Mouse (Mus musculus) intestine, embryonic 15.5 days (tissue): ENCODE results near the gene Spint5. TPM values are rescaled to one million over a fixed set of nuclear protein-coding genes. Genes with fewer than 3 reads are reported as not detected.

Source experiments
- ATAC-seq: fragments of 200-750 bp; cut with Nextera tagmentation; 2 replicates; pipeline ENCODE4 v1.8.0; 2017; ENCODE audit warnings: moderate TSS enrichment, moderate library complexity
- H3K27ac ChIP-seq: fragments of 300-500 bp; sonication (generic); 2 replicates; pipeline ENCODE4 v1.5.1; 2015; ENCODE audit warnings: mild to moderate bottlenecking, inconsistent platforms
- H3K27me3 ChIP-seq: fragments of 300-500 bp; sonication (generic); replicated peaks from 2 replicates; pipeline ENCODE4 v1.6.1; 2015; ENCODE audit warnings: inconsistent platforms
- H3K36me3 ChIP-seq: fragments of 300-500 bp; sonication (generic); 2 replicates; pipeline ENCODE4 v1.6.1; 2015; ENCODE audit warnings: inconsistent platforms
- H3K4me1 ChIP-seq: fragments of 300-500 bp; sonication (generic); replicated peaks from 2 replicates; pipeline ENCODE4 v1.6.1; 2015; ENCODE audit warnings: inconsistent platforms
- H3K4me2 ChIP-seq: fragments of 300-500 bp; sonication (generic); replicated peaks from 2 replicates; pipeline ENCODE4 v1.6.1; 2015; ENCODE audit warnings: mild to moderate bottlenecking, inconsistent platforms
- H3K4me3 ChIP-seq: fragments of 300-500 bp; sonication (generic); replicated peaks from 2 replicates; pipeline ENCODE4 v1.5.1; 2015; ENCODE audit warnings: inconsistent platforms
- H3K9ac ChIP-seq: fragments of 300-500 bp; sonication (generic); 2 replicates; pipeline ENCODE4 v1.6.1; 2015; ENCODE audit warnings: inconsistent platforms
- H3K9me3 ChIP-seq: fragments of 300-500 bp; sonication (generic); 2 replicates; pipeline ENCODE4 v1.6.1; 2016; ENCODE audit warnings: inconsistent platforms
- WGBS: fragments of 180-500 bp; shearing (Covaris S2); methylation state at CpG from one replicate; pipeline ENCODE4 v1.1.7; 2015; 5-methylcytosine and 5-hydroxymethylcytosine counted together
- polyA plus RNA-seq: library from polyadenylated mRNA; unstranded; fragments of >200 nt; fragmentation: Nextera tagmentation; extraction: Ambion mirVana; gene quantifications from 2 replicates; pipeline ENCODE4 v1.2.1, GENCODE M21; 2015

Gene Spint5
- polyA plus RNA-seq = not detected in 2 replicates

DNA sequence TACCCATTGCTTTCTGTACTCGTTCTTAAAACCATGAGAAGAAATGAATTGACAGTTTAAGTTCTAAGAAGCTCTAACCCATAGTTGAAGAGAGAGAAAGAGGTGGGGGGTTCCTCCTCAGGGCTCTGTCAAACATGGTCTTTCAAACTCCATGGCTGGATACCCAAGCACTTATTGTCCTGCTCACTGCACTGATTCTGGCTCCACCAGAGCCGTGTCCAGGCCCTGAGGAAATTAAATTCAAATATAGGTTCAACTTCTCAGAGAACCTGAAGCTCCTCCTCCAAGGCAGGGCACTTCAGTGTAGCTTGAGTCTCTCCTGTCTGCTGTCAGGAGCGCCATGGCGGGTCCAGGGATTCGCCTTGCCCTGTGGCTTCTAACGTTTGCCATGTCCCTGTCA is at the start of gene Spint5:
Spint5 (plus strand) TSS at position 301 of the 400 bp plus-strand sequence.
- Histone ChIP-seq H3K9ac (no peak within 1 kb of the TSS), H3K27ac (no peak within 1 kb of the TSS), H3K4me3 (no peak within 1 kb of the TSS), H3K9me3 (no peaks in the 10 kb centered on the region), H3K27me3 (no peaks in the 10 kb centered on the region), H3K4me2 (no peak within 1 kb of the TSS), H3K36me3 (no peaks in the 10 kb centered on the region), H3K4me1 (no peaks in the 10 kb centered on the region)
- 77% methylated on average over 6 of the region's 6 CpGs for WGBS
- no peak for ATAC-seq

DNA sequence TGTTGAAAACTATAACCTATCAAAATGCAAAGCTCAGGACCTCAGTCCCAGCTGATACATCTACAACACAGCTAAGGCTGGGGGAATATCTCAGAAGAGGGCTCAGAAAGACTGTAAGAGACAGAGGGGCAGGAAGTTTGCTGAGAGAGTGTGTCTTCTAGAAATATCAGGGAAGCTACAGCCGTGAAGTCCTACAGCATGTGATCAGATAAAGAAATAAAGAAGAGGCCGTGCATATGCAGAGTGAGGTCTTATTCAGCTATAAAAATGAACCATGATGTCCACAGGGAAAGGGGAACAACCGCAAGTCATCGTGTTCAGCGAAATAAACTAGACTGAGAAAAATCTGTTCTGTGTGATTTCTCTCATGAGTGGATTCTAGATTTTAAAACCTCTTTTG is 44.8 kb upstream of the Spint5 start:
- no peak for ATAC-seq
- H3K9me3 ChIP-seq = 0 out of 2 replicates have a peak, but pooled peaks cover 2% of the 10 kb centered on the region
- no peak overlapping the region for H3K4me2 ChIP-seq
- H3K27ac ChIP-seq = no peak overlapping the region
- H3K27me3 ChIP-seq = no peaks in the 10 kb centered on the region
- H3K9ac ChIP-seq = no peak overlapping the region
- H3K4me3 ChIP-seq = no peak overlapping the region
- H3K4me1 ChIP-seq = no peaks in the 10 kb centered on the region
- 82% methylated on average over 5 of the region's 5 CpGs for WGBS
- no peaks in the 10 kb centered on the region for H3K36me3 ChIP-seq

DNA sequence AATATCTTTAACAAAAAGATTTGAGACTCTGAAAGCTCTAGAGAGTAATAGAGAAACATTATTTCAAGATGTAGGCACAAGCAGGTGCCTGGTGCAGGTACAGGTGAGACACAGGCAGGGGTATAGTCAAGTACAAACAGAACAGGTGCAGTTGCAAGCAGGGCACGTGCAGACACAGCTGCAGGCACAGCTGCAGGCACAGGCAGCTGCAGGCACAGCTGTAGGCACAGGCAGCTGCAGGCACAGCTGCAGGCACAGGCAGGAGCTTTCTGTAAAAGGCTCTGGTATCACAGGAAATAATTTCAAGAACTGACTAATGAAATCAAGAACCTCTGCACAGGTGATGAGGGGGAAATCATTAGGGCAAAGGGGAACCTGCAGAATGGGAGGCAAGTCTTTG is 44.2 kb upstream of the Spint5 start:
- H3K9ac ChIP-seq = no peak overlapping the region
- no peaks in the 10 kb centered on the region for H3K4me1 ChIP-seq
- no peaks in the 10 kb centered on the region for H3K27me3 ChIP-seq
- no peak overlapping the region for H3K27ac ChIP-seq
- no peak overlapping the region for H3K4me2 ChIP-seq
- ATAC-seq = no peak
- H3K9me3 ChIP-seq = 0 out of 2 replicates have a peak, but pooled peaks cover 2% of the 10 kb centered on the region
- H3K4me3 ChIP-seq = no peak overlapping the region
- no peaks in the 10 kb centered on the region for H3K36me3 ChIP-seq
- WGBS = 9% methylated on average over 1 of the region's 1 CpGs

DNA sequence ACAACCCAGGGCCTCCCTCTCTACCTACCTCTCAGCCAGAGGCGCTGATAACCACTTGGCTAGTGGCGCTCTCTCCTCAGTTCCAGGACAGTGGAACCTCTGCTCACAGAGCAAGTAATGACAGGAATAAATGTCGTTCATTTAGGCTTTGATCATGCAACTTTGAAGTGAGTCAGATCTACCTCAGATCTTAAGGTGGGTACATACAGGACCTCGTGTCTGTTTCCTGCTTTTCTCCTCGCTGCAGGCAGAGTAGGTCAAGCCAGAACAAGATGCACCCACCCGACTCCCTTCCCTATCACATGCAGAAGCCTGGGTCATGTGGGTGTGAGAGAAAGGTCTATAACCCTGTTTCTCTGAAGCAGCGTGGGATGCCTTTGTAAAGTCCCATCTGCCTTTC is 41.1 kb upstream of the Spint5 start, which contains the start of gene Wfdc11:
Wfdc11 (minus strand) TSS at position 101 of the 400 bp plus-strand sequence.
- Histone ChIP-seq H3K36me3 (no peaks in the 10 kb centered on the region), H3K27ac (no peak within 1 kb of the TSS), H3K9me3 (0 out of 2 replicates have a peak, but pooled peaks cover 2% of the 10 kb centered on the region), H3K9ac (no peak within 1 kb of the TSS), H3K4me2 (no peak within 1 kb of the TSS), H3K27me3 (no peaks in the 10 kb centered on the region), H3K4me1 (0 out of 2 replicates have a peak, but pooled peaks cover 4% of the 10 kb centered on the region), H3K4me3 (no peak within 1 kb of the TSS)
- 77% methylated on average over 7 of the region's 7 CpGs for WGBS
- ATAC-seq = no peak

DNA sequence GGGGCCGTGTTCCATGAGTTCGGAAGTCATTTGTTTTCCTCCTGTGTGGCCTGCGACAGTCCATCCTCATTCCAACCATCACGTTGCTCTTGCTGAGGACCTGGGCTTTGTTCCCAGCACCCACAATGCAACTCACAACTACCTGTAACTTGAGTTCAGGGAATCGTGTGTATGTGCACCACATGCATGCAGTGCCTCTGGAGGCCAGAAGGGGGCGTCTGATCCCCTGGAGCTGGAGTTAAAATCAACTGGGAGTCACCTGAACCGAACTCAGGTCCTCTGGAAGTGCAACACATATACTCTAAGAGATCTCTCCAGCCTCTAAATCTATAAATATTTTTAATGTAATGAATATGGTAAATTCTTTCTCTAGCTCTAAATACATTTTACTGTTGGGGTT is 39.0 kb upstream of the Spint5 start:
- no peaks in the 10 kb centered on the region for H3K27me3 ChIP-seq
- H3K9me3 ChIP-seq = 0 out of 2 replicates have a peak, but pooled peaks cover 2% of the 10 kb centered on the region
- H3K4me3 ChIP-seq = no peak overlapping the region
- WGBS = 78% methylated on average over 7 of the region's 7 CpGs
- H3K9ac ChIP-seq = no peak overlapping the region
- no peak for ATAC-seq
- no peak overlapping the region for H3K4me2 ChIP-seq
- H3K36me3 ChIP-seq = no peaks in the 10 kb centered on the region
- no peak overlapping the region for H3K27ac ChIP-seq
- peaks cover 9% of the 10 kb centered on the region for H3K4me1 ChIP-seq

DNA sequence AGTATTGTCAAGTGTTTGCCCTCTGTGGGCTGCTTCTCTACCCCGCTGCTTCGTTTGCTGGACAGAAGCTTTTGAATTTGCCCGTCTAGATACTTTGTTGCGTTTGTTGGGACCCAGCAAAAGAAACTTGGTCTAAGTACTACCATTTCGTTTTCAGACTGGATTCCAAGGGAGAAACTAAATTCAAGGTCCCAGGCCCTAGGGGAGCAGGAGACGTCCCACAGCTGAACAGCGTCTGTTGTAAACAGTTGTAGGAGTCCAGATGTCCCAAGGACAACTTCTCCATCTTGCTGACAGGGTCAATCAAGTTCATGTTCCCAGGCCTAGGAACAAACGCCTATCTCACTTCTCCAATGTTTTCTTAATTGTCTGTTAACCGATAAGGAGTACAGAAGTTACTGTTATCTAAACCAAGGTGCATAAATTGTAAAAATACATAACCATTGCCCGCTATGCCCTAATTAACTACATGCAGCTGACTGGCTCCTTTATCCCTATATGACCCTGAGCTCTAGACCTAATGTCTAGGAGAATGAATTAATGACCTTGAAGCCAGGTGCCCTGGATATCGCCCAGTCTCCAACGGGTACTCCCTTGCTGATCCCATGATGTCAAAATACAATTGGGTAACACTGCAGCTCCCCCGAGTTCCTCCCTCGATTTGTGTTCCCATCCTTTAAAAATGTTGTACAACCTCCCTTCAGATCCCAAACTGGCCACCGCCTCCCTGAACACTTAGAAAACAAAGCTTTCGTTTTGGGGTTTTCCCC is 38.0 kb upstream of the Spint5 start:
- no peak for ATAC-seq
- Histone ChIP-seq H3K9ac (no peak overlapping the region), H3K27me3 (no peaks in the 10 kb centered on the region), H3K4me2 (no peak overlapping the region), H3K9me3 (0 out of 2 replicates have a peak, but pooled peaks cover 2% of the 10 kb centered on the region), H3K27ac (no peak overlapping the region), H3K36me3 (no peaks in the 10 kb centered on the region), H3K4me3 (no peak overlapping the region), H3K4me1 (peaks cover 9% of the 10 kb centered on the region)
- 67% methylated on average over 16 of the region's 16 CpGs for WGBS

DNA sequence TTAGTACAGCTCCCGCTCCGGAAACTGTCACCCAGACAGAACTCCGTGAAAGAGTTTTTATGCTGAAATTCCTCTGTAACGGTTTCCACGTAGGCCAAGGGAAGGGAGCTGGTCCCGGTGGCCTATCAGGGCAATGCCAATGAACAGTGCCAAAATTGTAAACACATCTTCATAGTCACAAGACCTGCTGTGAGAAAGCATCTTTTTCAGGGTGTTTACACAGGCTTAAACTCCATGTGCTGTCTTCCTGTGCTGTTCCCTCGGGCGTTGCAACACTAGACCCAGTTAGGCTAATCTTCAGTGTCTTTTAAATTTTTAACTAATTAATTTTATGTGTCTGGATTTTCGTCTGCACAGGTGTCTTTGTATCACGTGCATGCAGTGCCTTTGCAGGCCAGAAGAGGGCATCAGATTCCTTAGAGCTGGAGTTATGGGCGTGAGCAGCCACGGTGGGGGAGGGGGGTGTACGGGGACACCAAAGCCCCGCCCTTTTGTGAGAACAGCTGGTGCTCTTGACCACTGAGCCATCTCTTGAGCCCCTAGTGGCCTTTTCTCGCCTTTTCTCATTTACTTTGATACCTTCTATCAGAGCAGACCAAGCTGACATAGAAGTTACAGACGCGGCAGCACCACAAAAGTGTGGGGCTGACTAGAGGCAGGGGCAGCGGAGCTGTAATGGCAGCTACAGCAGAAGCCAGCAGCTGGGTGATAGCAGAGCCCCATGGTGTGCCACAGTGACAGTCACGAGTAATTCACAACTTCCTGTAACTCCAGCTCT is 36.1 kb upstream of the Spint5 start:
- H3K9ac ChIP-seq = no peak overlapping the region
- peak; percentile 72 for ATAC-seq
- H3K4me2 ChIP-seq = peak overlapping the region; percentile 55
- peak overlapping the region; percentile 24 for H3K4me3 ChIP-seq
- no peaks in the 10 kb centered on the region for H3K9me3 ChIP-seq
- H3K27me3 ChIP-seq = no peaks in the 10 kb centered on the region
- H3K27ac ChIP-seq = peak overlapping the region; percentile 52
- WGBS = 22% methylated on average over 19 of the region's 19 CpGs
- H3K36me3 ChIP-seq = no peaks in the 10 kb centered on the region
- peaks cover 9% of the 10 kb centered on the region for H3K4me1 ChIP-seq

DNA sequence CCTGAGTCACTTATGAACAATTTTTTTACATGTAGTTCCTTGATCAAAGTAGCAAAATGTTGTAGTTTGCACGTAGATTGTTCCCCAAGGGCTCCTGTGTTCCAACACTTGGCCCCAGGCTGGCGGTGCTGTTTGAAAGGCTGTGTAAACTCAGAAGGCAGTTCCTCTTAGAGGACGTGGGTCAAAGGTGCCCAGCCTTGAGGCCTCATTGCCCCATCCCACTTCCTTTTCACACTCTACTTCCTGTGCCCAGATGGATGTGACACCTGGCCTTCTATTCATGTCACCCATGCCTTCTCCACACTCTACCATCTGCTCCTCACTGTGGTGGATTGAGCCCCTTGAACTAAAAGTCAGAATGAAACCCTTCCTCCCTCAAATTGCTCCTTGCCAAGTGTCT is 35.2 kb upstream of the Spint5 start:
- Histone ChIP-seq H3K36me3 (no peaks in the 10 kb centered on the region), H3K4me3 (no peak overlapping the region), H3K27ac (no peak overlapping the region), H3K9ac (no peak overlapping the region), H3K27me3 (no peaks in the 10 kb centered on the region), H3K9me3 (no peaks in the 10 kb centered on the region), H3K4me1 (peaks cover 9% of the 10 kb centered on the region), H3K4me2 (no peak overlapping the region)
- 27% methylated on average over 3 of the region's 3 CpGs for WGBS
- peak; percentile 76 for ATAC-seq

DNA sequence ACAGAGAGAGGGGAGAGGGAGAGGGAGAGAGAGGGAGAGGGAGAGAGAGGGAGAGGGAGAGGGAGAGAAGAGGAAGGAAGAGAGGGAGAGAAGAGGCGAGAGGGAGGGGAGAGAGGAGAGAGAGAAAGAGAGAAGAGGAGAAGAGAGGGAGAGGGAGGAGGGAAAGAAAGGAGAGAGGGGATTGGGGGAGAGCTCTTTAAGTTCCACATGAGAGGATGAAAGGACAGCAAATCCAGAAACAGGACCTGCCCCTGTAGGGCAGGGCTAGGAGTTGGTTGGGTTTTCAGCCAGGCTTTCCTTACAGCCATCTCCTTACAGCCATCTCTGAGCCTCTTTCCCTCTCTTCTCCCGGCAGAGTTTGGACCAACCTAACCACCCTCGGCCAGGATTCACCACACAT is 30.3 kb upstream of the Spint5 start, which contains the start of gene Wfdc13:
Wfdc13 (plus strand) TSS at position 301 of the 400 bp plus-strand sequence.
- Histone ChIP-seq H3K36me3 (no peaks in the 10 kb centered on the region), H3K4me2 (no peak within 1 kb of the TSS), H3K27ac (no peak within 1 kb of the TSS), H3K9ac (no peak within 1 kb of the TSS), H3K4me1 (0 out of 2 replicates have a peak, but pooled peaks cover 2% of the 10 kb centered on the region), H3K27me3 (no peaks in the 10 kb centered on the region), H3K9me3 (no peaks in the 10 kb centered on the region), H3K4me3 (no peak within 1 kb of the TSS)
- WGBS = 66% methylated on average over 3 of the region's 3 CpGs
- no peak for ATAC-seq

DNA sequence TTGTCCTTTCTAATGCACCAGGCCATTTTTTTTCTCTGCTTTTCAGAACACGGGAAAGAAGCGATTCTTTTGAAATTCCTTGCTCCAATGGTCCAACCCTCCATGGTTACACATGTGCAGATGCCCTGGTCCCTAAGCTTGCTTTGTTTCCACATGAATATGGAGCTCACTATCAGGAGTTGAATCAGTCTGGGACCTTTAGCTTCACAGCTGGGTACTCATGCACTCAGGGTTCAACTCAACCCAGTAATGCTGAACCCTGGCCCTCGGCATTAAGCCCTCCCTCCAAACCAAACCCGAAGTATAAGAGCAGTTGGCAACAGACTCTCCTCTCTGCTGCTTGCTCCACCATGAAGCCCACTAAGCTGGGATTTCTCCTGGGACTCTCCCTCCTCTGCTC is 16.9 kb upstream of the Spint5 start, which contains the start of gene Spint4:
Spint4 (plus strand) TSS at position 301 of the 400 bp plus-strand sequence.
- Histone ChIP-seq H3K27me3 (no peaks in the 10 kb centered on the region), H3K4me1 (no peaks in the 10 kb centered on the region), H3K9me3 (no peaks in the 10 kb centered on the region), H3K4me3 (no peak within 1 kb of the TSS), H3K9ac (no peak within 1 kb of the TSS), H3K36me3 (no peaks in the 10 kb centered on the region), H3K4me2 (no peak within 1 kb of the TSS), H3K27ac (no peak within 1 kb of the TSS)
- WGBS = 78% methylated on average over 4 of the region's 4 CpGs
- no peak for ATAC-seq

DNA sequence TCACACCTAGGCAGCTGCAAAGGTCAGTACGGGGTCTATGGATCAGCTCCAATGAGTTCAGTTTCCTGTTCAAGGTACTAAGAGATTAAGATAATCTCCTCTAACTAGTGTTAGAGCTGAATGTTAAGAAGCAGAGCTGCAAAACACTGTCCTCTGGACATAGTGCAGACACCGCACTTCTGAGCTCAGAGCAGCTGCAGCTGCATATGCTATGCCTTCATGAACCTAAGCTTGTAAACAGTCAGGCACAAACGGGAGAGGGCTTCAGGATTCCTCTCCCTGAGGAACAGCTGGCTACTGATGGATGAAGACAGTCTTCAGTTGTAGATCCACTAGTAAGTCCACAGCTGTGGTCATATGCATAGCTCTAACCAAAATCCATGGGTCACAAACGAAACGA is 14.1 kb upstream of the Spint5 start:
- Histone ChIP-seq H3K27ac (peak overlapping the region; percentile 44; the same call in 1 of the 2 replicates), H3K4me3 (no peak overlapping the region), H3K9ac (no peak overlapping the region), H3K9me3 (no peaks in the 10 kb centered on the region), H3K4me1 (no peaks in the 10 kb centered on the region), H3K4me2 (no peak overlapping the region), H3K27me3 (no peaks in the 10 kb centered on the region), H3K36me3 (no peaks in the 10 kb centered on the region)
- peak; percentile 58 for ATAC-seq
- WGBS = 49% methylated on average over 5 of the region's 5 CpGs

DNA sequence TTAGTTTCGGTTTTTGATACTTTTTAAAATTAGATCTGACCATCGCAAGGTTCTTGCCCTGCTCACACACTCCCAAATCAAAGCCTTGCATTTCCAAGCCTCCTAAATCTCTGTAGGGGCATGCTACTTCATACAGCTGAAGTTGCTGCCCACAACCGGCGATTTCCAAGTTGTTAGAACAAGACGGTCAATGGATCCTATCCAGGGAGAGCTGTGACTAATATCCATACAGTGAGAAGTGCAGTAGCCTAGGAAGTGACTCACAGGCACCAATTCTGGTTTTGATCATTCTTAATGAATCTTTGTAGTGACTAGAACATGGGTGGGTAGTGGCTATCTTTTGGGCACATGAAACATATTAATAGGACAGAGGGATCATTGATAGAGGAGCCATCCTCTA is 13.3 kb upstream of the Spint5 start:
- 86% methylated on average over 5 of the region's 5 CpGs for WGBS
- Histone ChIP-seq H3K36me3 (no peaks in the 10 kb centered on the region), H3K4me1 (no peaks in the 10 kb centered on the region), H3K9ac (no peak overlapping the region), H3K4me3 (no peak overlapping the region), H3K4me2 (no peak overlapping the region), H3K9me3 (no peaks in the 10 kb centered on the region), H3K27me3 (no peaks in the 10 kb centered on the region), H3K27ac (no peak overlapping the region)
- ATAC-seq = no peak
